Mouse (Mus musculus) kidney, embryonic 15.5 days (tissue): ENCODE measurements around the gene Gtf2h1. TPM values are rescaled to one million over a fixed set of nuclear protein-coding genes. Genes with fewer than 3 reads are reported as not detected.

Experiments
- ATAC-seq: fragments of 200-750 bp; cut with Nextera tagmentation; replicated peaks from 2 replicates; pipeline ENCODE4 v1.8.0; 2017; ENCODE audit warnings: moderate TSS enrichment; ENCODE audit not compliant: low FRiP score
- H3K27ac ChIP-seq: fragments of 300-500 bp; sonication (generic); 2 replicates; pipeline ENCODE4 v1.5.1; 2015; ENCODE audit warnings: mild to moderate bottlenecking, inconsistent platforms
- H3K27me3 ChIP-seq: fragments of 300-500 bp; sonication (generic); 2 replicates; pipeline ENCODE4 v1.6.1; 2015; ENCODE audit warnings: inconsistent platforms
- H3K36me3 ChIP-seq: fragments of 300-500 bp; sonication (generic); 2 replicates; pipeline ENCODE4 v1.6.1; 2015; ENCODE audit warnings: inconsistent platforms
- H3K4me1 ChIP-seq: fragments of 300-500 bp; sonication (generic); 2 replicates; pipeline ENCODE4 v1.6.1; 2015; ENCODE audit warnings: inconsistent platforms
- H3K4me2 ChIP-seq: fragments of 300-500 bp; sonication (generic); 2 replicates; pipeline ENCODE4 v1.6.1; 2015; ENCODE audit warnings: moderate library complexity, mild to moderate bottlenecking, inconsistent platforms
- H3K4me3 ChIP-seq: fragments of 300-500 bp; sonication (generic); replicated peaks from 2 replicates; pipeline ENCODE4 v1.5.1; 2015; ENCODE audit warnings: mild to moderate bottlenecking, inconsistent platforms
- H3K9ac ChIP-seq: fragments of 300-500 bp; sonication (generic); 2 replicates; pipeline ENCODE4 v1.6.1; 2015; ENCODE audit warnings: mild to moderate bottlenecking, inconsistent platforms
- H3K9me3 ChIP-seq: fragments of 300-500 bp; sonication (generic); replicated peaks from 2 replicates; pipeline ENCODE4 v1.6.1; 2016; ENCODE audit warnings: inconsistent platforms
- WGBS: fragments of 180-500 bp; shearing (Covaris S2); methylation state at CpG from one replicate; pipeline ENCODE4 v1.1.7; 2015; ENCODE audit warnings: mixed read lengths; 5-methylcytosine and 5-hydroxymethylcytosine counted together
- polyA plus RNA-seq: library from polyadenylated mRNA; unstranded; fragments of >200 nt; fragmentation: Nextera tagmentation; extraction: Ambion mirVana; gene quantifications from 2 replicates; pipeline ENCODE4 v1.2.1, GENCODE M21; 2015

Gtf2h1 gene
- polyA plus RNA-seq, result 42.3 and 43.8 TPM in 2 replicates

DNA sequence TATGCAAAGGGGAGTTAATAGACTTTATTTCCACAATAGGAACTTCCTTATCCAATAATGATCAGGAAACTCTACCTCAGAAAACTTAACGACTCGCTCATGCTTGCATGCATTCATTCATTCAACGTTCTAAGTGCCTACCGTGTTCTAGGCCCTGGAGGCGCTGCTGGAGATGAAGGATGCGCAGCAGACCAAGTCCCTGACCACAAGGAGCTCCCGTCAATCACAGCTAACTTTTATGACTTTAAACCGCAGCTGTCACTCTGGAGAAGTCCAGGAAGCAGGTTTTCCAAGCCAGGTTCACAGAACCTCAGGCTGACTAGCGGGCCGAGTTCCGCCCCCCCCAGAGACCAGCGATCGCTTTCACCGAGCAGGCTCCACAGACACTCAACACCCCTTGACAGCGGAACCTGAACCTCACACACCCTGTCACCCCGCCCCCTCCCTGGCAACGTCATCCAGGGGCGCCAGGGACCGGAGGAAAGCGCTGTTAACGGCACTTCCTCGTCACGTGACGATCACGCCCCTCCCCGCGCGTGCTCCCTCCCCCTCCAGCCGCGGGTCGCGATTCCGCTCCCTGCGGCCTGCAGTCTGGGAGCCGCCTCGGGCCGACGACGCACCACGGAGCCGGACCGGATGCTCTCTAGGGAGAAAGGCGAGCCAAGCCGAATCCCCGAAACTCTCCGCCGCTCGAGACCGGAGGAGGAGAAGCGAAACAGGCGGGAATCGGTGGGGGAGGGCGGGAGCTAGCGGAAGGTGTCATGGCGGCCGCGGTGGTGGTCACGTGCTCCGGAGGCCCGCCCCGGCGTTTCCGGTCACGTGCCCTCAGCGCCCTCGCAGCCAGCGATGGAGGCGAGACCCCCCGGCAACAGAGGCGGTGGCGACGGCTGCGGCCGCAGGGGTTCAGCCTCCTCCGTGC lies at the start of gene Gtf2h1, which contains the start of gene Hps5:
Gtf2h1 (plus strand) TSS at position 817 of the 919 bp plus-strand sequence.
Hps5 (minus strand) TSS at position 778 of the 919 bp plus-strand sequence.
- H3K4me1 ChIP-seq, result peaks cover 21% of the 10 kb centered on the region
- peak within 1 kb of the TSS; percentile 73 for H3K4me2 ChIP-seq
- under 1% methylated on average over 75 of the region's 75 CpGs for WGBS
- no peaks in the 10 kb centered on the region for H3K9me3 ChIP-seq
- H3K9ac ChIP-seq, result peak within 1 kb of the TSS; percentile 89
- peak; percentile 99 for ATAC-seq
- H3K36me3 ChIP-seq, result peaks cover 22% of the 10 kb centered on the region
- H3K27me3 ChIP-seq, result no peaks in the 10 kb centered on the region
- H3K4me3 ChIP-seq, result peak within 1 kb of the TSS; percentile 97
- peak within 1 kb of the TSS; percentile 88 for H3K27ac ChIP-seq

- no peaks in the 10 kb centered on the region for H3K27me3 ChIP-seq
- H3K27ac ChIP-seq, result no peak overlapping the region
- H3K9me3 ChIP-seq, result no peaks in the 10 kb centered on the region
- no peak for ATAC-seq
- no peak overlapping the region for H3K9ac ChIP-seq
- WGBS, result 88% methylated on average over 7 of the region's 7 CpGs
- H3K4me2 ChIP-seq, result no peak overlapping the region
- H3K4me1 ChIP-seq, result 0 out of 2 replicates have a peak, but pooled peaks cover 2% of the 10 kb centered on the region
- no peak overlapping the region for H3K4me3 ChIP-seq
- H3K36me3 ChIP-seq, result no peaks in the 10 kb centered on the region
Measured at GRCm38 (mm10) chr7:46746381-46746780, 49.5 kb upstream of the Gtf2h1 start.

DNA sequence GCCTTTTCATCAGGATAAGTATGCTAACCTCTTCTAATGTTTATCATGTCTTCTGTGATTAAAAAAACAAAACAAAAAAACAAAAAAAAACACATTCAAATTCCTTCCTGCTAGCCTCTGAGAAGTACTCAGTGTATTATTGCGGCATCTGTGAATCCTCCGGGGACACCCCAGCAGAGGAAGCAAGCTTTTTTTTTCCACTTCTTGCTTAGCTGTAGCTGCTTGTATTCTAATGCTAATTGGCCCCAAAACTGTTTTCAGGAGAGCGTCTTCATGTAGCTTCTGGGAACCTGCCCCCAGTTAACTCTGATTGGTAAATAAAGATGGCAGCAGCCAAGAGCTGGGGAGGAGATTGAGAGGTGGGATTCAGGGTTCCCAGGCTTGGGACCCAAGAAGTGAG lies 47.4 kb upstream of the Gtf2h1 start:
- Histone ChIP-seq H3K9me3 (no peaks in the 10 kb centered on the region), H3K9ac (no peak overlapping the region), H3K36me3 (no peaks in the 10 kb centered on the region), H3K4me2 (no peak overlapping the region), H3K4me3 (no peak overlapping the region), H3K27me3 (no peaks in the 10 kb centered on the region), H3K4me1 (0 out of 2 replicates have a peak, but pooled peaks cover 2% of the 10 kb centered on the region), H3K27ac (no peak overlapping the region)
- ATAC-seq, result no peak
- 59% methylated on average over 3 of the region's 3 CpGs for WGBS

DNA sequence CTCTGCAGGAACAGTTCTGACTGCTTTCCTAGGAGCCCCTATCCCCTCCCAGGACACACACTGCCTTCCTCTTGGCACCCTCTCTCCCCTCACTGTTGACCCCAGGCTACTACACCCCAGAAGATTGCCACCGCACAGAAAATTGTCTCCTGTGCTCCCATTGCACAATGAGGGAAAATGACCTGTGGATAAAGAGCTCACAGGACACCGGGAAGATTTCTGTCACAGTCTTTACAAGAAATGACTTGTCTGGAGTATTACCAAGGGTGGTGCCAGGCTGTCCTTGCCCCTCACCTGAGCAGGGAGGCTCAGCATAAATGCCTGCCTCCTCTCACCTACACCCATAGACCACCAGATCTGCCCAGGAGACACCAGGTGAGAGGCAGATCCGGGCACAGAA lies 44.4 kb upstream of the Gtf2h1 start, which contains the start of gene Saa2:
Saa2 (plus strand) TSS at position 301 of the 400 bp plus-strand sequence.
- H3K4me2 ChIP-seq, result no peak within 1 kb of the TSS
- 0 out of 2 replicates have a peak, but pooled peaks cover 2% of the 10 kb centered on the region for H3K4me1 ChIP-seq
- no peak within 1 kb of the TSS for H3K9ac ChIP-seq
- no peaks in the 10 kb centered on the region for H3K36me3 ChIP-seq
- no peaks in the 10 kb centered on the region for H3K9me3 ChIP-seq
- no peak within 1 kb of the TSS for H3K27ac ChIP-seq
- WGBS, result 69% methylated on average over 3 of the region's 3 CpGs
- no peaks in the 10 kb centered on the region for H3K27me3 ChIP-seq
- H3K4me3 ChIP-seq, result no peak within 1 kb of the TSS
- no peak for ATAC-seq

DNA sequence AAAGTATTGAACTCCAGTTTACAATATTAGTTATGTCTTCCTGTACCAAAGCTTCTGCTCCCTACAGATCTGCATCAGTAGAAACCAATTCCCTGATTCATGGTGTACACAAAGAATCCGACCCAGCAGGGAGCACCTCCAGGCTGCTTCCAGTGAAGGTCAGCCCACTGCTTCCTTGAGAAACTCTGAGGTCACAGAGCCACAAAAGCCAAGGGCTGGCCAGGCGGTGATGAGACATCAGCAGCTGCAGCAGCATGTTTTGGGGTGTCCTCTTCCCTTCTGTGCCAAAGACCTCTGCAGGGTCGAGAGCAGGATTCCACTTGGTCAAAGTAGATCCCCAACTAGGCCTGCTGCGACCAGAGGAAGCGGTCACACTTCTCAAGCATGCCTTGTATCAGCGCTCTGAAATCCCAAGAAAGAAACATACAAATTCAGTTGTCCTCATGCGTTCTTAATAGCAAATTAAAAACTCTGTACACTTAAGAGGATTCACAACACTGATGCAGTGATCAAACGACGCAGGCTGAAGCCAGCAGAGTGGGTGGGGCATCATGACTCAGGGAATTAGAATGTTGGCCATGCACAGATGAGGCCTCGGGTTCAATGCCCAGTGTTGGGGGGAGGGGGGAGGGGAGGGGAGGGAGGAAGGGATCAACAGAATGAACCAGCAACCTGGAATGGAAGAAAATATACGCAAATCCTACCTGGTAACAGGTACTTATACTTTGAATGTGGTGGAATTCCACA lies 34.7 kb upstream of the Gtf2h1 start:
- 80% methylated on average over 11 of the region's 11 CpGs for WGBS

DNA sequence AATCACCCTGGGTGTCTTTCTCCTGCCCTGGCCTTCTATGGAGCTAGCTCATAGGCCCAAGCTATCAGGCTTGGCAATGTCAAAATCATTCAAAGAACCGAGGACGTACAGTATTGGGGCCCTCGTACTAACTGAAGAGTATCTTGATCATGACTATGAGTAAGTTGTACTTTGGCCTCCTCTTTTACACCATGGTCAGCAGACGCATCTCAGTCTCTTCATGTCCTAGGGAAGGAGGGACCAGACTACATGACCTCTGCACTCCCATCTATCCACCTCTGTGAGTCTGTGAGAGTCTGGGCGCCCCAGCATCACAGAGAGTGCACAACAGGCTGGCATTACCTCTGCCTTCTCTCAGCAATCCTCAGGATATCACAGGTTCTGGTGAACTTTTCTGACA lies 33.3 kb upstream of the Gtf2h1 start:
- Histone ChIP-seq H3K27ac (no peak overlapping the region), H3K4me1 (no peaks in the 10 kb centered on the region), H3K4me3 (no peak overlapping the region), H3K9ac (no peak overlapping the region), H3K36me3 (peaks cover 94% of the 10 kb centered on the region), H3K9me3 (no peaks in the 10 kb centered on the region), H3K4me2 (no peak overlapping the region), H3K27me3 (no peaks in the 10 kb centered on the region)
- no peak for ATAC-seq
- 94% methylated on average over 5 of the region's 5 CpGs for WGBS

More for the DNA sequence above, 34.7 kb upstream of the Gtf2h1 start:
- Histone ChIP-seq H3K9ac (no peak overlapping the region), H3K4me2 (no peak overlapping the region), H3K9me3 (no peaks in the 10 kb centered on the region), H3K4me3 (no peak overlapping the region), H3K27me3 (no peaks in the 10 kb centered on the region), H3K36me3 (peaks cover 81% of the 10 kb centered on the region), H3K27ac (no peak overlapping the region), H3K4me1 (no peaks in the 10 kb centered on the region)
- ATAC-seq, result no peak

DNA sequence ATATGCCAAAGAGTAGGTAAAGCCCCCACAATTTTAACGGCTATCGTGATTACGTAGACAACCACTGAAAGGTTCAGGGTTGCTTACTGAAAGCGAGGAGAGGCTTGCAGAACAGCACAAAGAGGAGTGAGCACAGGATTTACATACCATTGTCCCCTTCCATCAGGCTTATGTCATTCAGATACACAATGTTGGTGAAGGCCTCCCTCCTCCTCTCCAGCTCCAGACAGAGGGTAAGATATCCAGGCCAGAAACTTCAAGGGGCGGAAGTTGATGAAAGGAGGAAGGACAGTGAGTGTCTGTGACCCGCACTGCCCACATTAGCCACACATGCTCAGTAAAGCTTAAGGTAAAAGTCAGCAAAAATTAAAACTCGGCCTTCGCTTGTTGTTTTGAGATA lies 31.2 kb upstream of the Gtf2h1 start:
- H3K27me3 ChIP-seq, result no peaks in the 10 kb centered on the region
- H3K4me2 ChIP-seq, result no peak overlapping the region
- no peak overlapping the region for H3K9ac ChIP-seq
- H3K27ac ChIP-seq, result no peak overlapping the region
- peaks cover 97% of the 10 kb centered on the region for H3K36me3 ChIP-seq
- no peaks in the 10 kb centered on the region for H3K4me1 ChIP-seq
- no peaks in the 10 kb centered on the region for H3K9me3 ChIP-seq
- no peak overlapping the region for H3K4me3 ChIP-seq
- WGBS, result 97% methylated on average over 8 of the region's 8 CpGs
- ATAC-seq, result no peak

- Histone ChIP-seq H3K9me3 (no peaks in the 10 kb centered on the region), H3K9ac (no peak overlapping the region)
- ATAC-seq, result no peak
Measured at GRCm38 (mm10) chr7:46767371-46767770, 28.5 kb upstream of the Gtf2h1 start.

DNA sequence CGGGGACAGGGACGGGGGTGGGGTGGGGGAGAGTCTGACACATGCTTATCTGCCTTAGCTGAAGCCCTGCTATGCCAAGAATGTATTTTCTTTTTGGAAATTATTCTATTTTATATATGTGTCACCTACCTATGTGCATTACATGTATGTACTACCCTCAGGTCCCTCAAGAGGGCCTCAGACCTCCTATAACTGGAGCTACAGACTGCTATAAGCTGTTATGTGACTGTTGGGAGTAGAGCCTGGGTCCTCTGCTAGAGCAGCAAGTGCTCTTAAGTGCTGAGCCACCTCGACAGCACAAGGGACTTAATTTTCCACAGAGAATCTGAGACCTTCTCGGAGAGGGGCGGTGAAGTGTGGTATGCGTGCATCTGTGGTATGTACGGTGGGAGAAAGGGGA lies 27.5 kb upstream of the Gtf2h1 start:
- H3K9ac ChIP-seq, result no peak overlapping the region
- H3K4me3 ChIP-seq, result no peak overlapping the region
- no peaks in the 10 kb centered on the region for H3K9me3 ChIP-seq
- no peak for ATAC-seq
- H3K27ac ChIP-seq, result no peak overlapping the region
- H3K36me3 ChIP-seq, result peaks cover 89% of the 10 kb centered on the region
- H3K27me3 ChIP-seq, result no peaks in the 10 kb centered on the region
- no peak overlapping the region for H3K4me2 ChIP-seq
- no peaks in the 10 kb centered on the region for H3K4me1 ChIP-seq
- 95% methylated on average over 7 of the region's 7 CpGs for WGBS

More at GRCm38 (mm10) chr7:46767371-46767770, 28.5 kb upstream of the Gtf2h1 start:
- Histone ChIP-seq H3K4me1 (no peaks in the 10 kb centered on the region), H3K4me2 (no peak overlapping the region), H3K27ac (no peak overlapping the region), H3K27me3 (no peaks in the 10 kb centered on the region), H3K4me3 (no peak overlapping the region), H3K36me3 (peaks cover 89% of the 10 kb centered on the region)

- ATAC-seq, result no peak
- H3K9ac ChIP-seq, result no peak overlapping the region
- H3K4me1 ChIP-seq, result no peaks in the 10 kb centered on the region
- no peak overlapping the region for H3K4me2 ChIP-seq
- H3K36me3 ChIP-seq, result peaks cover 90% of the 10 kb centered on the region
- no peaks in the 10 kb centered on the region for H3K27me3 ChIP-seq
- H3K9me3 ChIP-seq, result no peaks in the 10 kb centered on the region
- WGBS, result 70% methylated on average over 4 of the region's 4 CpGs
- no peak overlapping the region for H3K27ac ChIP-seq
- no peak overlapping the region for H3K4me3 ChIP-seq
Measured at GRCm38 (mm10) chr7:46770706-46771105, 25.2 kb upstream of the Gtf2h1 start.

GRCm38 (mm10) chr7:46789177-46789849 lies 6.6 kb upstream of the Gtf2h1 start:
- no peak for ATAC-seq

More at GRCm38 (mm10) chr7:46789177-46789849, 6.6 kb upstream of the Gtf2h1 start:
- Histone ChIP-seq H3K4me1 (no peaks in the 10 kb centered on the region), H3K9me3 (no peaks in the 10 kb centered on the region), H3K4me2 (no peak overlapping the region), H3K27ac (no peak overlapping the region), H3K27me3 (no peaks in the 10 kb centered on the region), H3K9ac (no peak overlapping the region), H3K36me3 (peaks cover 56% of the 10 kb centered on the region), H3K4me3 (no peak overlapping the region)
- WGBS, result 95% methylated on average over 5 of the region's 5 CpGs
